Mouse (Mus musculus) regulatory T cell (primary cell): Measurements from ENCODE around the gene Vps53.

ENCODE experiments used
- in situ Hi-C: fragments of 300-600 bp; cut with MboI, MseI; formaldehyde crosslinking; loops from one replicate; pipeline ENCODE4 v1.15.1; 2025; ENCODE audit warnings: high pct_unique_total_duplicates

Vps53 gene

GRCm38 (mm10) chr11:76120407-76120901 lies 59.0 kb downstream of the Vps53 start:
- in situ Hi-C loops = no loop called here

GRCm38 (mm10) chr11:76110416-76110815 lies 69.0 kb downstream of the Vps53 start:
- in situ Hi-C loops = no loop called here

DNA sequence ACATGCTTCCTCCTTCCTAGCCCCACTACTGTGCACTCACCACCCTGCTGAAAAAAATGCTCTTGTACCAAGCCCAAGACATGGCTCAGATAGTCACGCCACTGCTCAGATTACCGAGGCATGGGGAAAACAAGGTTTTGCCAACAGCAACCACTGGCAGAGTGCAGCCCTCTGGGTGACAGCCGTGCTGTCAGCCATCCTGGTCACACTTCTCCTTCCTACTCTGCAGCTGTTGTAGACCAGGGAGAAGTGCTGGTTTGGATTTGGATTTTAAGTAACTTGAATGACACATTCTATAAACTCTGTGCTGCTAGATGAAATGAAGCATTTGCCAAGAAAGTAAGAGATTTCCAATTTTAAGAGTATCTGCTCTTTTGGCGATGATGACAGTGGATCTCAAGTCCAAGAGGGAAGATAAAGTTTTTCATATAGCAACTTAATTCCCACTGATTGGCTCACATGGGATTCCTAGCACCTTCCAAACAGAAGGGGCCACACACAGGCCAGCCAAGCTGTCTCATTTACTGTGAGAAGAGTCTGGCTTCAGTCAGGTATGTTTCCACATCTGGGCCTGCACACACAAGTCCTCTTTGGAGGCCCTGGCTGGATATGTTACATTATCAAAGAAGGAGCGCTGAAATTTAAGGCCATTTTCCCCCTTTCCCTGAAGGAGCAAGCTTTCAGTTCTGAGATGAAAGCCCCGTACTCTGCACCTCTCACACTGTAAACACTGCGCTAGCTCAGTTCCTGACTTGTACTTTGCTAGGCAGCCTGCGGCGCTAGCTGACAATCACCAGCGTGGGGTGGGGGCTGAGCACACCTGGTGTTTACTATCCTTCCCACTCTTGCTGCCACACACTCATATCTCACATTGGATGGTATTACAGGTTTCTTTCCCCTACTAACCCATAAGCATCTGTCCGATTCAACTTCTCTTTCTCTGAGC lies 72.6 kb downstream of the Vps53 start:
- in situ Hi-C loops = no loop called here

GRCm38 (mm10) chr11:76101154-76101553 lies 78.3 kb downstream of the Vps53 start:
- in situ Hi-C loops = no loop called here

DNA sequence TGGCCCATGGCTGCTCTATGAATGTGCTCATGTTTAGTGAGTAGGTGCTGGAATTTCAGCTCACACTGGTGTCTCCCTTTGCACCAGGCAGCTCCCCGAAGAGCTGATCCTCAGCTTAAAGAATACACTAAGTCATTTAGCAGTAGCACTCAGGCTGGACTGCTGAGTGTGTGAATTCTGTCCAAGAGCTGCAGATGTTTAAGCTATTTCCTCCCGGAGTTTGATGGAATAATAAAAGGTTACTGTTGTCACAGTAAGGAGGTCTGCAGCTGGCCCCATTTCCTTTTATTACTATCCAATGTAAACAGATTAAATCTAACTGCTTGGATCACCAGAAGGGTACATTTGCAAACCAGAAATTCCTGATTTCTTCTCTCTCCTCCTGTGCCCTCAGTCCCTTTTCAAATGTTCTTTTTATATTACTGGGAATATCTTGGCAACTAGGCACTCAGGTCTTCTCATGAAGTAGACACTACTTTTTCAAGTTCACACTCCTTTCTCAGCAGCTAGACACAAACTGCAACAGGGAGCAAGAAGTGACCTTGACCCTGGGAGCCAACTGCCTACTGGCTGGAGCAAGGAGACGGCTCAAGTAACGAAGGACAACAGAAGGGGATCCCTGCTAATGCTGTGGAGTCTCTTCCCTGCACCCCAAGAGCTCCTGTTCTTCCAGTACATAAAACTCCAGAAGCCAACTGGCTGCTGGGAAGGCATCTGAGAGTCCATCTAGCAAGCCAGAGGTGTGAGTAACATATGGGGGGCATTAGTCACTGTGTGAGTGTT lies 80.1 kb downstream of the Vps53 start:
- in situ Hi-C loops = no loop called here

DNA sequence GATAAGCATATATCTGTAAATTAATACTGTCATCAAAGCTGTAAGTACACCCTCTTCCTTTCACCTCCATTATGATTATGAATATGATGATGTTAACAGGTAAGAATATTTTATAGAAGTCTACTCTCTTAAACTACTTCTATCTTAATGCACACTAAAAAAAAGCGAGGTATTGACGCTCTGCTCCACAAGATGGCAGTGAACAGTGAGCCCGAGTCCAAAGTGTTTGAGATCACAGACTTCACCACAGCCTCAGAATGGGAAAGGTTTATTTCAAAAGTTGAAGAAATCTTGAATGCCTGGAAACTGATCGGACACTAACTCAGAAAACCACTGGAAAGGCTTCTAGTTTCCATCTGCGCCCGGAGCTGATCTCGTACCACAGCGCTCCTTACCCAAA lies 85.8 kb downstream of the Vps53 start:
- in situ Hi-C loops = no loop called here

DNA sequence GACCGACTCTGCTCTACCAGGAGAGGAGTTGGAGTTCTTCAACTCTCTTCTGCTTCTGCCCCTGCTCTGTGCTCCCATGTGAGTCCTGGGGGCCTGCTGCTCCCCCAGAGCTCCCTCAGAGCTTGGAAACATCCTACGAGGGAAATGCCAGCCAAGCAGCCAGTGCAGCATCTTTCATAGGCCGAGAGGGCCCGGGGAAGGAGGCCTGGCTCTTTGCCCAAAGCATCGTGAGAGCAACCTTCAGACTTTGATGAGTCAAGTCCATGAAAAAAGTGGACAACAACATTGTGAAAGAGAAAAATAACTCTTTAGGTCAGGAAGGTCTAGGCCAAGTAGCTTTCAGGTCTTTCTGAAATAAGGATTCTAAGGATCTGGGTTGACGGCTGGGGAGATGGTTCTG lies 89.7 kb downstream of the Vps53 start:
- in situ Hi-C loops = loop anchor here (5.0 kb wide), 1 partner anchor 83 kb away; no protein-coding TSS in a partner anchor

DNA sequence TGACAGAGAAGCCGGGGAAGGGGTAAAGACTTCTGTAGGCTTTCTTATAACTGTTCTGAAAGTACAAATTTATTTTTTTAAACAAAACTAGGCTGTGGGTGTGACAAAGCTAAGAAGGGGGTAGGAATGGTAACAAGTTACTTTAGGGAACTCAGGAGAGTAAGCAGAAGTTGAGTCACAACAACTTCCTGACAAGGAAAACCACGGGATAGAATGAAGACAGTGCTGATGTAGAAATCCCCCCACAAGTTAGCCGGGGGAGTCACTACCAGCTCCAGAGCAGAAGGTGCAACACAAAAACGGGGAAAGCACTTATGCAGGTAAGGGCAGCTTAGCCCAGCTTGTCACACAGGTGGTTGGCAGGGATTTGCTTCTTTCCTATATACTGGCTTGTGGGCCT lies 90.9 kb downstream of the Vps53 start:
- in situ Hi-C loops = loop anchor here (5.0 kb wide), 1 partner anchor 84 kb away; no protein-coding TSS in a partner anchor

DNA sequence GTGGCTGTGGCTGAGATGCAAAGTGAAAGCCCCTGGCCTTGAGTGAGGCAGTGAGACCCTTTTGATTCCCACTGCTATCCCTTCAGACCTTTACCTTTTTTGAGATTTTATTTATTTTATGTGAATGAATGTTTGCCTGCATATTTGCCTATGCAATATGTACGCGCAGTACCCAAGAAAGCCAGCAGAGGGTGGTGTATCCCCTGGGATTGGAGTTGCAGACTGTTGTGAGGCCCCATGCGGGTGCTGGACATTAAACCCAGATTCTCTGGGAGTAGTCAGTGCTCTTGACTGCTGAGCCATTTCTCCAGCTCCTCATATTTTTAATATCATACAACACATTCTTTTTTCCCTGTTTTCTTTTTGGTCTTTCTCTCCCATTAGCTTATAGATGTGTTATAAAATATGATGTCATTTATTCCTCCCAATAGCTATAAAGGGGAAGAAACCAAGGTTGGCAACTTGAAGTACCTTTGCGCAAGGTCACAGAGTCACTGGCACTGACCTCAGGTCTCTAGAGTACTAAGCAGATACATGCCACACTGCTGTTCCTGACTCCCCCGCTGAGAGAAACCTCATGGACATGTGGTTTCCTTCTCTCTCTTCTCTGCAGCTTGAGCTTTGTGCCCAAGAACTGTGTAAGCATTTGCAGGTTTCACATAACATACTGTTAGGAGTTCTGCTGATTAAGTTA lies 93.4 kb downstream of the Vps53 start:
- in situ Hi-C loops = loop anchor here (5.0 kb wide), 1 partner anchor 86 kb away; no protein-coding TSS in a partner anchor

- in situ Hi-C loops = loop anchor here (5.0 kb wide), 1 partner anchor 87 kb away; no protein-coding TSS in a partner anchor
These were observed 94.5 kb downstream of the Vps53 start for GRCm38 (mm10) chr11:76084943-76085342.

- in situ Hi-C loops = no loop called here
These were observed 95.5 kb downstream of the Vps53 start for GRCm38 (mm10) chr11:76083941-76084367.

DNA sequence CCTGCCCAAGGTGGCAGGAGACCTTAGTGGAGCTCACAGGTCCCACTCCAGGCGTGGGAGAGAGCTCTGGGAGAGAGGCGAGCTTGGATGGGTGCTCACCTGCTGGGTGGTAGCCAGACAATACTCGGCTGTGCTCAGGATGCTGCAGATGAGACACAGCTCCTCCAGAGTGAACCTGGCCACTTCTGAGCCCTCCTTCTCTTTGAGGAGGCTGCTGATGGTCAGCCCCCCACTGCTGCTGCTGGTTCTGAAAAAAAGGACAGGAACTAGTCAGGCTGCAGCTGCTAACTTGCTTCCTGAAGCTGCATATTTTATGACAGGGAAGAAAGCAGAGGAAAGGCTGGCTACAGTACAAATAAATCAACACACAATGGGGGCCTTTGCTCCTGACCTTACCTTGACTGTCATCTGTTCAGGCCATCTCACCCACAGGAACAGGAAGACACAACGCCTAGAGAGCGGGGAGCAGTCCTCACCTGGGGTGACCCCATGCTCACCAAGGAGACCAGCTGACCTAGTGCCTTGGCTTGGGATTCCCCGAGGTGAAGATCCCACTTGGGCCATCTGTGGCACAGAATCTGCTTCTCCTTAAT lies 98.3 kb downstream of the Vps53 start:
- in situ Hi-C loops = no loop called here

DNA sequence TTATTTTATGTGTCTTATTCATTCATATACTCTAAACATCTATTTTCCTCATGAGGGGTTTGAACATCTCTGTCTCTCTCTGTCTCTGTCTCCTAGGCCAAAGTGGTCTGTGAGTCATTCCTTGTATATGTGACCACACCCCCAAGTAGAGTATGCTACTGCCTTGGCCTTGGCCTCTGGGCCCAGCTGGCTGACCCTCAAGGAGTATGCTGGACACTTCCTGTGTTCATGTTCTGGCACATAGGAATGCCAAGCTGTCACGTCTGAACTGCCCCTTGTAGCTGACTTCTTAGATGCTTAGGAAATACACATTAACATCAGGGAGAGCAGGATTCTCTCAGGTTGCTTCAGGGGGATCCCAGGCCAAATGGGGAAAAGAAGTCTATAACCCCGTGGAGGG lies 99.2 kb downstream of the Vps53 start:
- in situ Hi-C loops = no loop called here

DNA sequence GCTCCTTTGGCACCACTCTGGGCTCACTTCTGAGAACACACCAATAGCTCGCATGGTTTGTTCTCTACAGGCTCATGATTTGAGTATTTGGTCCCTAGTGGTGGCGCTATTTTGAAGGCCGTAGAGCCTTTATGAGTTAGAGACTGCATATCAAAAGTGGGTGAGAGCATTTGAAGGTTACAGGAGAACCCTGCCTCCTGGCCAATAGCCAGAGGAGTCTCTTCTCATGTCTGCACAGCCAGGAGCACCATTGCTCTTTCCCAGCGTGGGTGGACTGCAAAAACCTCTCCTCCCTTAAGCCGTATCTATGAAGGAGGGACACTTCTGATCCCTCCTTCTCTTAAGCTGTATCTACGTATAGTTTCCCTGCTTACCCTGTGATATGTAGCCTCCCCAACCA lies 102.1 kb downstream of the Vps53 start:
- in situ Hi-C loops = no loop called here

GRCm38 (mm10) chr11:76074296-76075093 lies 105.0 kb downstream of the Vps53 start:
- in situ Hi-C loops = no loop called here

GRCm38 (mm10) chr11:76069816-76070215 lies 109.6 kb downstream of the Vps53 start:
- in situ Hi-C loops = no loop called here

- in situ Hi-C loops = no loop called here
These were observed 112.8 kb downstream of the Vps53 start for GRCm38 (mm10) chr11:76066563-76067156.

GRCm38 (mm10) chr11:76065521-76066095 lies 113.8 kb downstream of the Vps53 start:
- in situ Hi-C loops = no loop called here

DNA sequence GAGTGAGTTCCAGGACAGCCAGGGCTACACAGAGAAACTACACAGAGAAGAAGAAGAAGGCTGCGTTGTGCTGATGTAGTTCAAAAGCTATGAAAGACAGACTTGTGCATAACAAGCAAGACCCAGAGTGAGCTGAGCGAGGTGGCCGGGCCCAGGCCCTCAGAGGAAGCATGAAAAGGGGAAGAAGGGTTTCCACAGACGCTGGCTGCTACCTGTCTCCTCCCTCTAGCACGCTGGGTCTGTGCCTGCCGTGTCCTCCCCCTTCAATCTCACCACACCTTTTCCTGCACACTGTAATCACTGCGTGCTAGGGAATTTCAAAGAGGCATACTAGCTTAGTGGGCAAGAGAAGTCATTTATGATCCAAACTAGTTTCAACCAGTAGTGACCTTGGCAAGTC lies 115.0 kb downstream of the Vps53 start:
- in situ Hi-C loops = no loop called here

DNA sequence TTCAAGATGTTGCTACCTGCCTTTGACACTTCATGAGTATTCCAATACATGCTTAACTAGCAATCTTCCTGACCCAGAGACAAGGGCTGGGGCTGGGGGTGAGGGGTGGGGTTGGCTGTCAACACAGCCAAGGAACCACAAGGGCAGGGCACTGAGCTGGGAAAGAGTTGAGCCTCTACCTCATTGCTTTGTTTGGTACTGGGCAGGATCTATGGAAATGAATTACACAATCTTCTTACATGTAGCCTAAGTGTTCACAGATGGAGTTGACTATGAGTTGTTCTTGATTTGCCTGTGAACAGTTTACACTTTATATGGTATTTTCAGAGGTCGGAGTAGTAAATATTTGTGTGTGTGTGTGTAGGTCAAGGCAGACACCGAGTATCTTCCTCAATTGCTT lies 118.5 kb downstream of the Vps53 start:
- in situ Hi-C loops = no loop called here
